Mouse (Mus musculus): ENCODE measurements at regions not wholly inside any gene's neighbourhood (a gene's known extent, or its start where the extent isn't known, plus 50 kb on each side); places are given as distances from the start of the nearest gene placed in this dataset.

DNA sequence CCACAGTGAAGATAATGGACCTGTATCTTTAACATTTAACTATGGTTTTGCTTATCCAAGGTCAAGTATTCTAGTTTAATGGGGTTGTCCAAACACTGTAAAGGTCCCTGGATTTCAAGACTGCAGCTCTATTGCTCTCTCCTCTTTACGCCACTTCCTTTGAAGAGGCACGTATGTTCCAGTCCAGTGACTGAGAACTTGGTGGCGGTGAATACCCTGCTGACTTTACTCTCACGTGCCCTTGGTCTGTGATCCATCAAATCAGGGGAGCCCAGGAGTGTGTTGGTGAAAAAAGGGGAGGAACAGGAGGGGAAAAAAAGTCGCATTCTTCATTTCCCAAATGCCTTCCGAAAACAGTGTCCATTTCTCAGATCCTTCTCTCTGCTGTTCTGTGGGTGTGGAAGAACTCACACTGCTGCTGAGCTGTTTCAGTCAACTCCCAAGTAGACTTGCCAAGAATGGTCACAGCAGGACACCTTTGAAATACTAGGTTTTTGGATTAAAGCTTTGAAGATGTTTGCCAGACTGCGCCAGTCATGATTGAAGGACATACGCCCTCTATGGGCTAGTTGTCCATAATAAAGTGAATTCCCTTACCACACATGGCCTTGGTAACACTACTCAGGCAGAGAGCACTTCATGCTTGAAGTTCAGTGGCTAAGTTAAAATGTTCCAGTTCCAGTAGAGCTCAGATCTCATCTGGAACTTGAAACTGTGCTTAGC is 136.1 kb upstream of the Cdkn2b start:
- DNase-seq (ENCODE audit: low read depth), result no peak

DNA sequence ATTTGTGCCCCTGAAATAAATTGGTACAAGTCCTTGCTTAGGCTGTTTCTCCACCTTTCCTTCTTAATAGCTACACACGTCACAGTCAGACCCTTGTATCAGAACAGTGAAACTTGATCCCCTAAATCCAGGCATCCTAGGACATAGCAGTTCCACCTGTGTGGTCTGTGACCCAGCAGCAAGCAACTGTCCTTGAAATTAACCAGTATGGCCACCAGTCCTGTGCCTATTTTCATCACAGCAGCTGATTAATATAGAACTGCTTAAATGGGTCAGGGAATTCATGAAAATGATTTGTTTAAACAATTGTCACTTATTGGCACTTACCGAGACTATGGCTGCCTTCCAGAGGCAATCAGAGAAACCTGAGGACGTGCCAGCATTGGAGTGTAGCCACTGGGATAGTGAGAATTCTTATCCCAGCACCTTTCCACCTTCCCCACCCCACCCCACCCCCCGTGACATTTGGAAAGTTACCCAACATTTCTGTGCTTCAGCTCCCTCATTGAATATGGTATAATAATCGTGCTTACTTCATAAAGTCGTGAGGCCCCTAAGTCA is 135.4 kb upstream of the Cdkn2b start:
- DNase-seq (ENCODE audit: low read depth), result no peak

DNA sequence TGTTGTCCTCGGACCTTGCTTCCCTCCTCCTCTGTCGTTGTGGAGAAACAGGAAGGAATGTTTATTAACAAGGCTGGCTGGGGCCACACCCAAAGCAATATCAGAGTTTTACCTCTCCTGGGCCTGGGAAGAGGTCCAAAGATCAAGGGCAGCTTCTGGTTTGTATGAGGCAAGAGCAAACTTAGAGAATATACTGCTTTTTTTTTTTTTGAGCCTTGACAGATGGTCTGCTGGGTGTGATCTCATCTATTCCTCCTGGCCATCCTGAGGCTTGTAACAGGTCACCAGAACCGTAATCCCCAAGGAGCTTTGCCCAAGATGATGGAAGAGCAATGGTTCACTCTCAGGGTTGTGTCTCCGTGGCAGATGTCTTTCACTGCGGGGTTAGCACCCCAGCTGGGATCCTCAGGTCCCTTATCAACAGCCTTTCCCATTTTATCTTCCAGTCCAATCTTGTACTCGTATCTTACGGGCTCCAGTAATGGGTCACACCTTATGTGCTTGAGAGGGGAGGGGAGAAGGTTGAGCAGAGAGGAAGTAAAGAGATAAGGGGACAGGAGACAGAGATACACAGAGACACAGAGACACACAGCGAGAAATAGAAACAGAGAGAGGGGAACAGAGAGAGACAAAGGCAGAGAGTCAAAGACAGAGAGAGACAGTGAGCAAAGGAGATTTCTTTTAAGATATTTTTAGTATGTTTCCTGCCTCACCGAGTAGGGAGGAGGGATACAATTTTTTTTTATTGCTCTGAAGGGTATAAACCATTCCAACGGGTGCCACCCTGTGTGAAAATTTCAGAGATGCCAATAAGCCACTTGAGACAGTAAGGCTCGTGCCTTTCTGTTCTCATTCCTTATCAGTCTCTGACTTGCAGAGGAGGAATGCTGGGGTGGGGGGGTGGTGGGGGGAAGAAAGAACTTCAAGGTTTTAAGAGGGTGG is 134.6 kb upstream of the Cdkn2b start:
- DNase-seq (ENCODE audit: low read depth), result no peak

DNA sequence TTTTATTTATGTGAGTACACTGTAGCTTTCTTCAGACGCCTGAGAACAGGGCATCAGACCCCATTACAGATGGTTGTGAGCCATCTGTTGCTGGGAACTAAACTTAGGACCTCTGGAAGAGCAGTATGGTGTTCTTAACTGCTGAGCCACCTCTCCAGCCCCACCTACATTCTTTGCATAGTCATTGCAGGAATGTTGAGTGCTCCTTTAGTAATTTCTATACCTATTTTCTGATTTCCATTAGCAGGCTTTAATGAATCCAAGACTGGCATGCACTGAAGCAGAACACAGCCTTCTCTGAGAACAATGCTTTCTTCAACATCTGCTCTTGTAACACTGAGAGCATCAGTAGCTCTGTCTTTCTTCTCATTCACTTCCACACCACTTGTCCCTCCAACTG is 131.7 kb upstream of the Cdkn2b start:
- DNase-seq (ENCODE audit: low read depth), result no peak

DNA sequence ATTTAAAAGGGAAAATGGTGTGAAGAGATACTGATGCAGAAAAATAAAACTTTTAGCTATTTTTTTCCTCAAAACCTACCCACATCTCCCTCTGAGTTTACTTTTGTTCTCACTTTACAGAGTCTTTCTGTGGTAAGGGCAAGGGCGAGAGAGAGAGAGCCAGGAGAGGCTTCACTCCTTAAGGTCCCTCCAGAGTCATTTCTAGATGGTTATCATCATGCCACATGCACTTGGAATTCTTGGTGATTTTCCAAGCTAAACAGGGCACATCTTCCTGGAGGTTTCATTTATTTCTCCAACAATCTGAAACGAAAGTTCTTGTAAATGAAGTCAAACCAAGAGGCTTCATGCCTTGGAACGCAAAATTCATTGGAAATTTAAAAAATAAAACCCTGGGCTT is 130.0 kb upstream of the Cdkn2b start:
- DNase-seq (ENCODE audit: low read depth), result no peak

DNA sequence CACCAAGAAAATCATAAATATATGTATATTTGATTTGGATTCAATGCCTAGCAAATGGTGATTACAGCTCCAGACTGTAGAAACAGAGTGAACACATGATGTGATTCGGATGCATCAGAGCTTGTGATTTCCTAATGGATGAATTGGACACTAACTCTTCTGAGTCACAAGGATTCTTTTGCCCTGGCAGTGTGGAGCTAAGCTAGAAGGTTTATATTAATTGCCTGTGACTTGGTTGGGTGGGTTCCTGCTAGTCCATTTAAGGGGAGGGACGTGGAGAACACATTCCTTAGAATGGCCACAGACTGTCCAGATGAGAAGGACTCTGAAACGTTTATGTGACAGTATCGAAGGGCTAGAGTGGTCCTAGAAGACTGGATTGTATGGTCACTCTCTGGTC is 129.5 kb upstream of the Cdkn2b start:
- DNase-seq (ENCODE audit: low read depth), result no peak

DNA sequence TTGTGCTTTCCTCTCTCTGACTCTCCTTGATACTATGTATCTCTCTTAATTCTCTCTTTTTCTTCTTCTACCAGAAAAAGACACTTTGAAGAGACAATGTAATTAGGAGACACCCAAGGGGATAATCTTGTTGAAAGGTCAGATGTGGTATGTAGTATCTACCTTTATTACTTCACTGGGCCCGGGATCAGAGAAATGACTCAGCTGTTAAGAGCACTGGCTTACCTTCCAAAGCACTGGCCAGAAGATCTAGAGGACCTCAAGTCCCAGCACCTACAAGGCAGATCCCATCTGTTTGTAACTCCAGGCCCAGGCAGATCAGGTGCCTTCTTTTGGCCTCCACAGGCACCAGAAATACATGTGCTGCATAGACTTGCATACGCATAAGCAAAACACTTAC is 127.8 kb upstream of the Cdkn2b start:
- no peak for DNase-seq (ENCODE audit: low read depth)

DNA sequence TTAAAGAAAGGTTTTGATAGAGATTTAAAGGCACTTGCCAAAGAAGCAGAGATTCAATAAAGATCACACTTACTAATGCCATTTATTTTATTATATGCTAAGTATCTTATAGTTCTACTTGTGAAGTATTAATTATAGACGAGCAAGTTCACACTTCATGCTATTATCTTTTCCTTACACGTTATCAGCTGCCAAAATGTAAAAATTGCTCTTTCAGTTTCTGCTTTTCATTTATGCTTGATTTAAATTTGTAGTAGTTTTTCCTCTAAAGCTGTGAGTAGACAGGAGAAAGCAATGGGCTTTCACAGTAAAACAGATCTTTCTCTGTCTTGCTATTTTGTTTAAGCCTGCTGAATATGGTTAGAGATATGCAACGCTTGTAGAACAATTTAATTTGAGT is 125.9 kb upstream of the Cdkn2b start:
- no peak for DNase-seq (ENCODE audit: low read depth)

DNA sequence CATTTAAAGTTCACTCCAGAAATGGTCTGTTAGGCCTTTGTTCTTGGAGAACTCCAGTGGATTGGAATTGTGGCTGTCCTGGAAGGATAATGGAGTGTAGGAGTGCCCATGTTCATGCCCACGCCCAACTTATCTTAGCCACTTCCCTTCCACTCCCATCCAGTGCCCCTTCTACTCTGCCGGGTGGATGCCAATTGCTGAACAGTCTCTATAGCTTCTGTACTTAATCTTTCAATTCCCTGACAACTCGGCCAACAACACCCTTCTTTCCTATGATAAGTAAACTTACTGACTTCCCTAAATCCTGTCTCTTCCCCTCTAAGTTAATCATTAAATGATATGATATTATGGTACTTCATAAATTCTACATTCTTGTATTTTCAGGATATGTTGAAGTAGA is 123.3 kb upstream of the Cdkn2b start:
- no peak for DNase-seq (ENCODE audit: low read depth)

DNA sequence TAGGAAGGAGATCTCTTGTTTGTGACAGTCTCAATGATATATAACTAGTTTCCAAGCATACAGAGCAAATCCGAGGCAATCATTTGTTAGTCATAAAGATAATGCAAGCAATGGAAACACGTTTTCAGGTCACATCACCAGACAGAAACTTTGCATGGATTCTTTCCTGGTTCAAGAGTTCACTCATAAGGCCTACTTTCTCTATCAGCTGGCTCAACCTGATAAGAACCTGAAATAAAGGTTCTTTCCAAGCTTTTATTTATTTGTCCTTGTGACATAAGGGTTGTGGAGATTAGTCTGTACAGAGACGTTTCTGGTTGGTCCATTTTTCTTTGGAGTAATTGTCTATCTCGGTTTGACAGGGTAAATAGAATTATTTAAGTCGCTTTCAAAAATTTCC is 122.7 kb upstream of the Cdkn2b start:
- DNase-seq (ENCODE audit: low read depth), result no peak

DNA sequence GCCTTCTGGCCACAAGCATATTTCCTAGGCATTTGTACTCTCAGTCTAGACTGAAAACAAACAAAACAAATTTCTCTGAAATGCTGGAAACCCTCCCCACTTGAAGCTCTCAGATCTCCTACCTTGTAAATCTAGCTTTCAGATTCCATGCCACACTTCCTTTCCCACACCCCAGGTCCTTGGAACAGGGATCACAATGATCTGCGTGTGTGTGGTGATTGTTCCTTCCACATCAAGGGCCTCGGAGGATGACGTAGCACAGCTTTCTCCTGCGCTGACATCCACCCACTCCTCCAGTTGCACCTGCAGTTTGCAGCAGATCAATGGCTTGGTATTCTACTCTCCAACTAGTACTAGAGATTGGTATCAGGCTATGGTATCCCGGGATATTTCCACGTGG is 120.7 kb upstream of the Cdkn2b start:
- DNase-seq (ENCODE audit: low read depth), result no peak

DNA sequence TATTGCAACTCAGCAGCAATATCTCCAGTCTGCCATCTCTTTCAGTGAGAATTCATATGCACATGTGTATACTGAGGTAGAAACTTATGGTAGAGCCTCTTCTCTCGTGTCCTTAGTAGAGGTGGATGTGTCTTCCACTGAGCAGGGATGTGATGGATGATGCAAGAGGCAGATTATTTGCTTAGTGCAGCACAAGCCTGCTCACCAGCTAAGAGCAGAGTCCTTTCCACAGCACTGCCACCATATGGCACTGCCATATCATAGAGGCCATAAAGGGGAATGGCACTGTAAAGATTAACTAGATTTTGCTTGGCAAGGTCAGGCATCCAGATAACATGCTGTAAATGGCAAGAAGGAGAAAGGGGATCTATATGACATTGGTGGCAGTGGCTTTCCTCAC is 117.6 kb upstream of the Cdkn2b start:
- DNase-seq (ENCODE audit: low read depth), result no peak

DNA sequence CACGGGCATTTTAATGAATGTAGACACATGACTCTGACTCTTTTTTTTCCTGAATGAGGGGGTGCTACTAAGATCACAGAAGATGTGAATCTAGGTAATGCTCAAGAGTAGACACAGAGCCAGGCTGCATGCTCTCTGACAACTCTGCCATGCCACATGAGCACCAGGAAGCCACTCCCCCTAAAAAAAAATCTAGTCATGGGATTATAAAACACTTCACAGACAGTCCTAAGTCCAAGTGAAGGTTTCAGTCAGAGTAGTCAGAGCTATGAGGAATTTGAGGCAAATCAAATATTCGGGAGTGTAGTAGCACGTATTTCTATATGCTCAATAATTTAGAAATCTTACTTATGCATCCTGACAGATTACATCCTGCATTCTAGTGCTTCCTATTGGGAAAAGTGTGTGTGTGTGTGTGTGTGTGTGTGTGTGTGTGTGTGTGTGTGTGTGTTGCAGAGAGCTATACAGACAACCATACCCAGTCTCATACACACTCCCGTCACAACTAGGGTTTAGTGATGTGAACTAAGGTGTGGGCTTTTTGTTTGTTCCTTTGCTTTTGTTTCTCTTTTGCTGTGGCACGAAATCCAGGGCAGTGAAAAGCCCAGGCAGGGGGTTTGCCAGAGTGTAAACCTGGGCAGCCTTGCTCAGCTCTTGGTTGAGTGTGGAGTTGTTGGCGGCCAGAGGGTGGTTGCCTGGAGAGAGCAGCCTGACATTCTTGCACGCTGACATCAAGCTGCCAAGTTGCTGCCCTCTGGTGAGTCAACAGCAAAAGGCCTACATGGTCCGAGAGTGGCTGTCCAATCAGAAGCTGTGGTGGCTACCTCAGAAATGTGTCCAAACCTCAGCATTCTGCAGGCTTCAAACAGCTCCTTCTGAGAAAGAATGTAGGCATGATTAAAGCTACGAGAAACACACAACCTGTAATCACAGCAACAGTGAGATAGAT is 116.8 kb upstream of the Cdkn2b start:
- DNase-seq (ENCODE audit: low read depth), result no peak

DNA sequence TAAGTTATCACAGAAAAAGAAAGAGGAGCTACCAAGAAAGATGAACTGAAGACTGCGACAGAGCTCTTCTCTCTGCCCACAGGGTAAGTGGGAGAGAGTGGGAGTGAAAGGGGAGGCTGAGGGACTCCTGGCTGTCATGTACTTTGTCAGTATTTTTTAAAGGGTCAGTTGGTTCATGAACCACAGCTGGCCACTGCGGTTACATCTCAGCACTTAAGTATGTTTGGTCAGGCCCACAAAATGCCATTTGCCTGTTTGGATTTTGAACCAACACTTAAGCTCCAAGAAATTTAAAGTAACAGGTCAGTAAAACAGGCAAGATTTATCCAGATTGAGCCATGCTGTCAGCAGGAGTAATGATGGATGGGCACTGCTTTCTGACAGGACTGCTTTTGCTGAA is 115.1 kb upstream of the Cdkn2b start:
- no peak for DNase-seq (ENCODE audit: low read depth)

DNA sequence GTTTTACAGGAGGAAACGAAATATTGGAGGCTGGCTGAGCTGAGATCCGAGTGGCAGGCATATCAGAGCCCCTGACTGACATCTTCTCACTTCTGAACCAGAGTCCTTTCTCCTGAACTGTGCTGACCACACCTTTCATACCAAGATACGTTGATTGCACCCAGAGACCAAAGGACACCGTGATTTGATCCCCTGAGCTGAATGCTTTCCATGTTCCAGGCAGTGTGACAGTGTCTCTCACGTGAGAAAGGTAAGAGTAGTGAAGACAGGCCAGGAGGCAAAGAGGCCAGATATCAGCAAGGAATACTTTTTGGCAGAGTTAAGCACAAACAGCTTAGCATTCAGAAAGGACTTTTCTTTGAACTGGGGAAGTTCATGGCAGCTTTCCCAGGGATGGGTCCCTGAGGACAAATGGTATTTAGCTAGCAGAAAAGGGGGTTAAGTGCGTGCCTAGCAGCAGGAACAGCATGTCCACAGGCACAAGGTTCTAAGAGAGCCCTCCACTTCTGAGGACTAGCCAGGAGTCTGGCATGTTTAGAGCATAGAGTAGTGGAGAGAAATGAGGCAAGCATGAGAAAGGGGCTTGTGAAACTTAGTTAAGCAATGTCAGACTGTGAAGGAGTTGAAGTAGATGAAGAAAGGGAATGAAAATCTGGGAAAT is 111.0 kb upstream of the Cdkn2b start:
- no peak for DNase-seq (ENCODE audit: low read depth)

DNA sequence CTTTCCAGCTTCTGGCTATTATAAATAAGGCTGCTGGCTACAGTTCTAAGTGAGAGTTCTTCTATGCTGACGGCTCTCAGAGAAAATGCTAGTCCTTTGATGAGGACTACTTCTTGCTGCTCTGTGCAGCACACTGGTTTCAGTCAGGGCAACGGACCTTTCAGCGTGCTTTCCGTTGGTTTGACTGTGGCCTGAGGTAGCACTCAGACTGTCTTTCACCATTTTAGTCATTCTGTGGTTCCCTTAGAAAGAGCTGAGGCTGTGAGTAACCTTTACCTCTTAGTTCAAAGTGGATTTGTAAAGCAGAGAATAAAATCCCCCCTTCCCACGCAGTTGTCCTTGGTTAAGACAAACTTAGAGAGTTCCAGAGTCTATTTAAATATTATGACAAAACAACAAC is 110.0 kb upstream of the Cdkn2b start:
- no peak for DNase-seq (ENCODE audit: low read depth)

DNA sequence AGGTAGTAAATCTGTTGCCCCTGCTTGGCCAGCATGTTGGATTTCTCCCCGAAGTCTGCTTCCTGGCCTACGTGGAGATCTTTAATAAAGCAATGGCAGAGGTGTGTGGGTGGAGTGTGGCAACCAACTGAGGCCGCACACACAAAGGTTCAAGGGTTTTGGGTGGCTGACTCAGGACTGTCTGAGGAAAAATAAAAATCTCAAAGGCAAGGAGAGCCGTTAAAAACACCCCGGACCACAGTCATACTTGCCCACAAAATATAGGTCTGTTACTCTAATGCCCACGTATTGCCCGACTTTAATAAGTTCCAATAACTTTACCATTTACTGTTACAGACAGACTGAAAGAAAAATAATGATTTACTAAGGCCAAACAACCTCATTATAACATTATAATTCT is 108.7 kb upstream of the Cdkn2b start:
- DNase-seq (ENCODE audit: low read depth), result no peak

DNA sequence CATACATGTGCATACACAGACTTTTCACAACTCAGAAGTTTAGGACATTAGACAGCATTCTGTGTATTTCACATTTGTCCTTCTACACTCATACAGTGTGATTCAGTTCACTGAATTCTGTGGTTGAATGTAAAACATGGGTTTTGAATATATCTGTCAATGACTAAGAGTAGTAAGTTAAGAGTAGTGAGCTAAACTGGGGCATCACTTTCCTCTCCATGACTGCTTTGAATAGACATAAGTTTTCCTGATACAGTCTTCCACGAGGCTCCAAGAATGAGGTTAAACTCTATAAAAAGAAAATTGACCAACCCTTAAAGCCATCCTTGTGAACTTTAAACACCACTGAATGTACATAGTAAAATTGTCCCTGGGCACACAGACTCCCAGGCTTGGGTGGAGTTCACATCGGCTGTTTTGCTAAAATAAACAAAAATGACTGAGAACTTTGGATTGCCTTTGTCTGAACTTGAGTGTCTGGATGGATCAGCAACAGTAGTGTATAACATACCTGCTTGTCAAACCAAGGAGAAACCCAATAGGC is 94.9 kb upstream of the Cdkn2b start:
- DNase-seq (ENCODE audit: low read depth), result no peak

DNA sequence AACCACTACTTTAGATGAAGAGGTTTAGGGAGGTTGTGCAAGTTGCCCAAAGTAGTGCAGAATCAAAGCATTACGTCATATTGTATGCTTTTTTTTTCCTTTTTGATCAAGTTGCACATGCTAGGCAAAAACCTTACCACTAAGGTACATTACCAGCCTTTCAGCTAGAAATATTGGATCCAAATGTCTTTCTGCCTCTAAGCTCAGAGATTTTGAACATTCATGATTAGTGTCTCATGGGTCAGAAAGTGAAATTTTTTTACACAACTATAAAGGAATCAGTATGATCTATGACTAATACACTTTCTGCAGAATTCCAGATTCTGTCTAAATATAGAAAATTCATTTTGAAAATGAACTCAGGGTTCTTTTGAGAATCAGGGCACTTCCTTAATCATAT is 92.3 kb upstream of the Cdkn2b start:
- no peak for DNase-seq (ENCODE audit: low read depth)

DNA sequence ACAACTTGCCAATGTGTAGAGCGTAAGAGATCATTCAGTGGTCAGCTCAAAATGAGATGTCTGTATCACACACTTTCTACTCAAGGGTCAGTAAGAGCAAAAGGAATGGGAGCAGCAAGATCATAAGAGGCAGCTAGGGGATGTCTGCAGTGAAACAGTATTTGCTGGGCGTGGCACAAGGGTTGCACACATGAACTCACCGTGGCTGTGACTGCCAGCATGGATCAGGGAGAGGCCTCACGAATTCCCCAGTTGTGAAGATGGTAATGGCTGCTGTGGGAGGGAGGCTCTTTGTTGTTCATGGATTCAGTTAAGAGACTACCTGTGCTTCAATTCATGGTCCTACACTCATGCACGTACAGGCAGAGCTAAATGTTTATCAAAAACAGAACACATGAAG is 91.5 kb upstream of the Cdkn2b start:
- no peak for DNase-seq (ENCODE audit: low read depth)

DNA sequence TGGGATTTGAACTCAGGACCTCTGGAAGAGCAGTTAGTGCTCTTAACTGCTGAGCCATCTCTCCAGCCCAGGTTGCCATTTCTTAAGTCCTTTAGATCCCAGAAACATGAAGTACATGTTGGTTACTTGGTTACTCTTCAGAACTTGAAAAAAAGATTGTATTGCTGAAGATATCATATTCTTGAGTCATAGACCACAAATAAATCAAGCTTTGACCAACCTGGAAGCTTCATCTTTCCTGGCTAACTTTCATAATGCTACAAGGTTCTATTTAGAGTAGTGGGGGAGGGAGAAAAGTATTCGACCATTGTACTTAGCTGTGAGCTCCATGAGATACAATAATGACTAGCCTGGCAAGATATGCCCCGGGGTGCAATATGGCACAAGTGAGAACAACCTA is 90.9 kb upstream of the Cdkn2b start:
- no peak for DNase-seq (ENCODE audit: low read depth)

Measured in naive thymus-derived CD4-positive, alpha-beta T cell, adult 2 months (primary cell).